Mouse (Mus musculus): ENCODE measurements around the gene Cd276. TPM values are rescaled to one million over a fixed set of nuclear protein-coding genes. Genes with fewer than 3 reads are reported as not detected.

The Cd276 gene
- total RNA-seq, 2 experiments from 2014 or later: not detected

DNA sequence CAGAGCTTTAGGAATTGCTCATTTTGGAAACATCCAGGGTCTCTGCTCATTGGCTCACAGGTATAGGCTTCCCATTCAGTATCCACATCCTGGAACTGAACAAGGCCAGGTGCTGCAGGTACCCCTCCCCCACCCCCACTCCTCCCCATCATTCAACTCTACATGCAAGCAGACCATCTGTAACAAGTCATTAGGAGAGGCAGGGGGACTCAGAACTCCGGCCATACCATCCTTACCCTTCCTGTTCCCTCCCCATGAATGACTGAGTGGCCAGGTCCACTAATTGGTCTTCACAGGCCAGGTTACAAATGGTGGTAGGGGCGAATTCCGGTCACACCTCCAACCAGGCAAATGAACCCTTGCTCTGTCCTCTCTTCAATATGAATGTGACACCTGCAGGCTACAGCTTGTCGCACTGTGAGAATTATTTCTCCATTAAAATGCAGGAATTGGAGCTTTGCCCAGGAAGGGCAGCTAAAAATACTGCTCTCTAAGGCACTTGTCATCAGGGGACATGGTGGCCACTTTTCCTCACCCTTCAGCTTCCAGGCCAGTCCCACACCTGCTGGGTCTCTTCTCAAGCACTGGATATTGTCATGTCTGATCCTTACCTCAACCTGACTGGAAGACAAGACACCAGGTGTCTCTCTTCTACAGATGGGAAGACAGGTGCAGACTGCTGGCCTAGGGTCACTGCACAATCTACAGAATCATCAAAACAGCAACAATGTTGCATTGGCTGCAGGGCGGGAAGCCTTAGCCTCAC is 34.2 kb downstream of the Cd276 start:
- ATAC-seq (replicated peaks; ENCODE audit: low FRiP score, low TSS enrichment, poor library complexity, severe bottlenecking): no peak

DNA sequence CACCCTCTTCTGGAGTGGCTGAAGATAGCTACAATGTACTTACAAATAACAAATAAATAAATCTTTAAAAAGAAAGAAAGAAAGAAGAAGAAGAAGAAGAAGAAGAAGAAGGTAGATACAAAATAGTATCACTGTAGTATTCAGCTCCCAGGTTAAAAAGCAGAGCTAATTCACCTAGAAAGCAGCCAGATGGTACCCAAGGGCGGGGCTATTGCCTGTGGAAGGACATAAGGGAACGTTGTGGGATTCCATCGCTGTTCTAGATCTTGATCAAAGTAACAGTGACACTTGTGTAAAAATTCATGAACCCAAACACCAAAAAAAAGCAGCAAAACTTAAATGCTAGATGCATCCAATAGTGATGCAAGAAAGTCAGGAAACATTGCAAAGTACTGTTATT is 35.3 kb downstream of the Cd276 start:
- ATAC-seq (replicated peaks; ENCODE audit: low FRiP score, low TSS enrichment, poor library complexity, severe bottlenecking): no peak

DNA sequence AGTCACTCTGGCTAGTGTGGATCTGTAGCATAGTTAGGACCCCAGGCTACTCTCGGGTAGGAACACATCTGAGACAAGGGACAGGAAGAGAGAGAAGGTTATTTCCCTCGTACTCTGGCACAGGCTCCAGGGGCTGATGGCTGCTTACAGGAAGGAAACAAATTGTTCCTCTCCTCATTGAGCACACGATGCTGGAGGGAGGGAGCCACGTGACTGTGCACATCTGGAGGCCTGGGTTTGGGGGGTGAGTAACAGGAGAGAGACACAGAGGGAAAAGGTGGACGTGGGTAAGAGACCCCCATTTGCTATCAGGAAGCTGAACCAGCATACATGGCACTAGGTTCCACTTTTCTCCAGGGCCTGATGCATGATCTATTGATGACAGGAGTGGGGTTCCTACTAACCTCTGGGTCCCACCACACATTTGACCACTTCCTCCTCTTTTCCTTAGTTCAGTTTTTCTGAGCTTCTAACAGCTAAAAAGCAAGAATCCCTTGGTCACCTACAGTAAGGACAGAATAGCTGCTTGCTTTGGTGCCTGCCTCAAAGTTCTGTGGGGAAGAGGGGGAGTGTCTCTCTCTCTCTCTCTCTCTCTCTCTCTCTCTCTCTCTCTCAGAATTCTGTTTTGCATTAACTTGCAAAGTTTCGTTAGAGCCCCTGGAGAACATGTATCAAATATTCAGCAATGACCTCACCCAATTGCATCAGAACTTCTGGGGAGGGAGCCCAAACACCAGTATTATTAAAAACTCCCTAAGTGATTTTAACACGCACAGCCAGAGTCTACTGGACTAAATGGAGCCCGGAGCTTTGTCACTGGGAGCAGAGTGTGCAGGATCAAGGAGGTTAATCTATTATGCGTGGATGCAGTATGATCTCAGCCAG is 37.1 kb downstream of the Cd276 start:
- no peak for ATAC-seq (replicated peaks; ENCODE audit: low FRiP score, low TSS enrichment, poor library complexity, severe bottlenecking)

DNA sequence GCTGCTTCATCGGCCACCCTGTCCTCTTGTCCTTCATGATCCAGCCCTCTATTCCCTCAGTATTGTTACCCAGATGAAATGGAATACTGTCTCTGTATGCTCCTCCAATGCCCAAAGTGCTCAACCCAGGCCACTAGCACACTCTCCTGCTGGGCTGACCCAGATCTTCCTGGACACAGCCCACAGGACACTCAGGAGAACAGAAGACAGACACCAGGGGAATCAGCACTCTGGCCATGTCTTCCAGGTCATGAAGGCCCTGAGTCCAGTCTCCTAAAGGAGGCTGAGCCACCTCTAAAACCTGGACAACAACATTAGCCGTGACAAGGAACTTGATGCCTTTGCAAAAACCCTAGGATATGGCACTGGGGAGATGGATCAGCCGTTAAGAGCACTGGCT is 38.8 kb downstream of the Cd276 start:
- ATAC-seq (replicated peaks; ENCODE audit: low FRiP score, low TSS enrichment, poor library complexity, severe bottlenecking): no peak

DNA sequence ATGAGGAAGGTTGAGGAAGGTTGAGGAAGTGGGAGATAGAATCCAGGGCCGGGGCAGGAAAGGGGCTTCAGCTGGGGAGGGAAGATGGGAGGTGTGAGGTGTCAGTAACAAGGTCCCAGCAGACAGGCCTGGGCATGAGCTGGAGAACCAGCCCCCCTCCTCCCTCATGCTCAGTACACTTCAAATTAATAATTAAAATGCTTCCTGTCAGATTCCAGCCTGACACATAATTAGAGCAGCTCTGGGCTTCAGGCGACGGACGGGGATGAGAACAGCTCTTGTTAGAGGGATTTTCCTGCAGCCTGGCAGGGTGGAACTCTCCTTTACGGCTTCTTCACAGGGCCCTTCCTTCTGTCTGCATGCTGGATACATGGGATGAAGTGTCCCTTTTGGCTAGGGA is 41.5 kb downstream of the Cd276 start:
- no peak for ATAC-seq (replicated peaks; ENCODE audit: low FRiP score, low TSS enrichment, poor library complexity, severe bottlenecking)

DNA sequence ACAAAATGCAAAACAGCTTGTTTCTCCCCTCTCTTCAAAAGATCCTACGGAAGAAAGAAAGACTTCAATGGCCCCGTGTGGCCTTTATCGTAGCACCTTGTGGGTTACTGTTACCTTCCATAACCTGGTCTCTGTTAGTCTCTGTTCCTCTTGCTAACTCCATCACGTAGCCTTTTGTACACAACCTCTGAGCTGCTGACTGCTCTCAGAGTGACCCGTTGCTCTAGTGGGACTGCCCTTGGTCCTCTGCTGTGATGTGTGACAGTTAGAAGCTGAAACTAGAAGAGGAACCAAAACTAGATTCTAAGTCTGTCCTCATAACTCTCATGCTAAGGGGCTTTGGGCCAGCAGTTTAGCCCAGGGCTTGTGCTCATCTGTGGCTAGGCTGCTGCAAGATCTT is 44.8 kb downstream of the Cd276 start:
- ATAC-seq (replicated peaks; ENCODE audit: low FRiP score, low TSS enrichment, poor library complexity, severe bottlenecking): no peak

DNA sequence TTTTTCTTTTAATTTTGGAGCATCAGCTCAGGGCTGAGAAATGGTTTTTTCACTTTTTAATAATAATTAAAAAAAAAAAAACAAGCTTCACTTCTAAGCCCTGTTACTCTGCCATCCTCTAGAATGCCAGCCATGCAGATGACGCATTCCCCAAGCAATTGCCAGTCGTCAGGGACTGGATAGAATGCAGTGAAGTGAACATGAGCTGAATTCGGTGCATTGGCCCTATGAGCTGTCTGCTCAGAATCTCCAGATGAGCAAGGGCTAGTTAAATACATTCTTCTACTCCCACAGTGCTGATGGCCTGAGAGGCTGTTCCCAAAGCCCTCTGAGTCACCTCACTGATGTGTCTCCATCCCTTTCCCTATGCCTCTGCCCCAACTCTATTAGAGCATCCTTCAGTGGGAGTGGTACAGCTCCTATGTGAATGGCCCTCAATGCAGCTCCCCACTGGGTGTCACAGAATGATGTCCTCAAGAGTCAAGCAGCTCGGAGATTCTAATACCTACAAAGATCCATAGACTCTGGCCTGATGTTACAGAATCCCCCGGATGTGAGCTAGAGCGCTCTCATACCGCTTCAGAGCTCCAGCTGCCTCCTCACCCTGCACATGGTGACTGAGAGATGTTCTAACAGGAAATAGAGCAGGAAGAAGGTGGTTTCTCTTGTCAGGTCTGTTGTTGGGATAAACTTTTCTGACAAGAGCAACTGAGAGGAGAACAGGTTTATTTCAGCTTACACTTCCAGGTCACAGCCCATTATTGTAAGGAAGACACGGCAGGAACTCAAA is 47.8 kb downstream of the Cd276 start:
- ATAC-seq (replicated peaks; ENCODE audit: low FRiP score, low TSS enrichment, poor library complexity, severe bottlenecking): no peak

DNA sequence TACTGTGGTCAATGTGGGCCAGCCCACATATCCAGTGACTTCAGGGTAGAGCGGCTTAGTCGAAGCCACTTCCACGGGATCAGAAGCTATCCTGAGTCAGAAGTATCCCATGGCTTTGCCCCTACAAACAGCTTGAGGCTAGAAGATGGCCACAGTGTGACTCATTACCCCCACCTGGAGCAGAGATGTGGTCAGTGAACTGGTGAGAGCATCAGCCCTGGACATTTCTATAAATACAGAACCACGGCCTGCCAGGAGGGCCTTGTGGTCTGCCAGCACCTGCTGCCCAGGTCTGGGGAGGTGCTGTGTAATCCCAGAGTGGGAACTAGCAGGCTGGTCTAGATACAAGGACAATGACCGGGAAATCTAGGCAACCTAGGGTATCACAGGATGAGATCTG is 54.3 kb downstream of the Cd276 start:
- no peak for ATAC-seq (replicated peaks; ENCODE audit: low FRiP score, low TSS enrichment, poor library complexity, severe bottlenecking)

DNA sequence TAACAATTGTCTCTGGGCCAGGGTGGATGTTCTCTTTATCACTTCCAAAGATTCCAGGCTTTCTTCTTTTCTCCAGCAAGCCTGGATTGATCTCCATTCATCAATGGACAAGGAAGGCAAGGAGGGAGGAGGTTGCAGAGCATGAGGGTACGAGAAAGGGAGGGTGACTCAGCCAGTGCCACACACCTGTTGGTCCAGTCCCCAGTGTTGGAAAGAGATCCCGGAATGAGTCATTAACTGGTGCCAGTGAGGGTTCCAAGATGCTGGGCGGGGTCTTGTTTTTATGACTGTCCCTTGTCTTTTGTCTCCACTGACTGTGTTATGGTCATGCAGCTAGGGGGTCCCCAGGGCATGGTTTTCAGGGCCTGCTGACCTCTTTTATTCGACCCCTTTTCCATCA is 57.3 kb downstream of the Cd276 start:
- ATAC-seq (replicated peaks; ENCODE audit: low FRiP score, low TSS enrichment, poor library complexity, severe bottlenecking): no peak

DNA sequence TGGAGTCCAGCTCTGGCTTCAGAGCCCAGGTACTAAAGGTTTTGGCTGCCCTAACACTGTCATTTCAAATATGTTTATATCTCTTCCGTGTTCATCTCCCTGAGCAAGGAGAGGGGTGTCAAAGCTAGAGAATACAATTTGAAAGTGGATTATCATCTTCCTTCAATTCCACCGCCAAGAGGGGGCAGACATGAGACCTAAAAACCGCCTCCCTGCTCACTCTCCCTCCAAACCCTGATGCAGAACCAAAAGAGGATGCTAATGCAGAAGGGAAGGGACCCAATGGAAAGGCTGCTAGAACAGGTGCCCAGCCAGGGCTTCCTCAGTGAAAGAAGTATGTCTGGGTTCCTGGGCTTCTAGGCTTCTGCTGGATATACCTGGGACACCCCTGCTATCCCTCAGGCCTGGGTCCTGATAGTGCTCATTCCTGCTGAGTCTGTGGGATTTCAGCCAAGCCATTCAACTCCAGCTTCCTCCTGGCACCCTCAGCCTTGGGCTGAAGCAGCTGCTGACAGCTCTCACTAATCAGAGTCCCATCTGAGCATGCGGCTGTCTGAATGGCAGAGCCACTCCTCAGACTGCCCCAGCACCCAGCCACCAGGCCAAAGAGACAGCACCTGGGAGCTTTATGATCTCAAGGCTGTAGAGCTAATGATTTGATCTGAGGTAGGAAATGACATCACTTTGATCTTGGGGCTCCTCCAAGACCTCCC is 58.6 kb downstream of the Cd276 start:
- no peak for ATAC-seq (replicated peaks; ENCODE audit: low FRiP score, low TSS enrichment, poor library complexity, severe bottlenecking)

DNA sequence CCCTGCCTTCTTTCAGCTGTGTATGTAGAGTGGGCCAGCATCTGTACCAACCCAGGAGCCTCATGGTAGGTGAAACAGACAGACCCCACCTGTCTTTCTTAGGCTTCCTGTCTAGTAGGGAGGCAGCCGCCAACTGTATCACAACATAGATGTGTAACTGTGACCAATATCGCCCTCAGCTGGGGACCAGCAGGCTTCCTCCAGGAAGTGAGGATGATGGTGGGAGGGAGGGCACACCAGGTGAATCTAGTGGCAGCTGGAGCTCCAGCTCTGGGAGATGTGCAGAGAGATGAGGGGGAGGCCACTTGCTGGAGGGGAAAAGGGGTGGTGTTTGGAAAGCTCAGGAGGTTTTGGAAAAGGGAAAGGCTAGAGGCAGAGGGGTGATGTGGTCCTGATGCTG is 60.2 kb downstream of the Cd276 start:
- ATAC-seq (replicated peaks; ENCODE audit: low FRiP score, low TSS enrichment, poor library complexity, severe bottlenecking): no peak

DNA sequence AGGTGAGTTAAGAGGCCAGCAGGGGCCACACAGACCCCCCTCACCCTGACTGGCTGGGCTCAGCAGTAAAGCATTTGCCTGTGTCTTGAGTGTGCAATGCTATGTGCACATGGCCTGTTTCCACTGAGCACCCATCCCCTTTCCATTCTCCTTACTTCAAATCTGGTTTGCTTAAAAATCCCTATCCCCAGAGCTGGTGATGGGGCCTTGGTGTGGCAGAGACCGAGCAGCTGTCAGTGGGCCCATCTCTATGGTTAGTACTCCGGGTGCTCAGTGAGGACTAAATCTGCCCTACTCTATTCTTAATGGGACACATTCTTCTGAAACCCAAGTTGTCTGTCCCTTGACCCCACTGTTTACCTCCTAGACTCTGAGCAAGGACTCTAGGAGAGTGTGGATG is 64.8 kb downstream of the Cd276 start:
- ATAC-seq (replicated peaks; ENCODE audit: low FRiP score, low TSS enrichment, poor library complexity, severe bottlenecking): no peak

DNA sequence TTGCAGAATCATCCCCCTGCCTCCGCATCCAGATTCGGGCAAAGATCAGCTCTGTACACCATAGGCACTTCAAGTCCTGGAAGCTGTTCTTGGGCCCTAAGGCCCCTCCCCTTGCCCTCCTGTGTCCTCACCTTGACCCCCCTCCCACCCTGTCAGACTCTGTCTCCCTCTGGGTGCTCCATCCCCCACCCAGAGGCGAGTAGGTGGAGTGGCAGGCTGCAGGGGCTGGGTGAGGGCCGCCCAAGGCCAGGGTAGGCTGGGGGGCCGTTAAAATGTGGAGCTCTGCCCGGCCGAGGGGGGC is 65.4 kb downstream of the Cd276 start:
- no peak for ATAC-seq (replicated peaks; ENCODE audit: low FRiP score, low TSS enrichment, poor library complexity, severe bottlenecking)

DNA sequence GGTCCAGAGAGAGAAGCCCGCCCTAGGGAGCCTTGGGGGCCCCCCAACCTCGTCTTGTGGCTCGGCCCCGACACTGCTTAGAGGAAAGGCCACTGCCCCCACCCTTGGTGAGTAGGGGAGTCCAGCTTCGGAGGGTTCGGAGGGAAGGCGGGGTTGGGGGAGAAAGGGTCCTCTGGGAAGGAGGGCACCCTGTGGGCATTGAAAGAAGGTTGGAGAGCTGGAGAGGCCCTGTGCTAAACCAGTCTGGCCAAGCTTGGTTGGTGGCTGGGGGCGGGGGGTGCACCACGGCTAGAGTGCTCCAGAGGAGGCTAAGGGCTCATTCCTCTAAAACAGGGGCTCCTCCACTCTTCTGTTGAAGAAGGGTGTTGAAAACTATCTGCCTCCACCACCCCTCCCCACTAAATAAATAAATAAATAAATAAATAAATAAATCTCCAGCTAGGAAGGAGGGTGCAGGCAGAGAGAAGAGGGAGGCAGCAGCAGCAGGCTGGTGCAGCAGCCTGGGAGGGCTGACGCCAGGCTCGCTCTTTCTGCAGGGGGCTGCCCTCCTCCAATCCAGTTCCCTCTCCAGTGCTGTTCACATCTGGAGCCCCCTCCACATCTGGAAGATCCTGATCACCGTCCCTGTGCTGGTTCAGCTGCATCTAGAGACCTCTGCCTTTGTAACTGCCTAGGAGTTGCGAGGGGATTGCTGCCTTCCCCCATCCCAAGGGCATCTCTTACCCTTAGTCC is 65.9 kb downstream of the Cd276 start:
- ATAC-seq (replicated peaks; ENCODE audit: low FRiP score, low TSS enrichment, poor library complexity, severe bottlenecking): no peak

DNA sequence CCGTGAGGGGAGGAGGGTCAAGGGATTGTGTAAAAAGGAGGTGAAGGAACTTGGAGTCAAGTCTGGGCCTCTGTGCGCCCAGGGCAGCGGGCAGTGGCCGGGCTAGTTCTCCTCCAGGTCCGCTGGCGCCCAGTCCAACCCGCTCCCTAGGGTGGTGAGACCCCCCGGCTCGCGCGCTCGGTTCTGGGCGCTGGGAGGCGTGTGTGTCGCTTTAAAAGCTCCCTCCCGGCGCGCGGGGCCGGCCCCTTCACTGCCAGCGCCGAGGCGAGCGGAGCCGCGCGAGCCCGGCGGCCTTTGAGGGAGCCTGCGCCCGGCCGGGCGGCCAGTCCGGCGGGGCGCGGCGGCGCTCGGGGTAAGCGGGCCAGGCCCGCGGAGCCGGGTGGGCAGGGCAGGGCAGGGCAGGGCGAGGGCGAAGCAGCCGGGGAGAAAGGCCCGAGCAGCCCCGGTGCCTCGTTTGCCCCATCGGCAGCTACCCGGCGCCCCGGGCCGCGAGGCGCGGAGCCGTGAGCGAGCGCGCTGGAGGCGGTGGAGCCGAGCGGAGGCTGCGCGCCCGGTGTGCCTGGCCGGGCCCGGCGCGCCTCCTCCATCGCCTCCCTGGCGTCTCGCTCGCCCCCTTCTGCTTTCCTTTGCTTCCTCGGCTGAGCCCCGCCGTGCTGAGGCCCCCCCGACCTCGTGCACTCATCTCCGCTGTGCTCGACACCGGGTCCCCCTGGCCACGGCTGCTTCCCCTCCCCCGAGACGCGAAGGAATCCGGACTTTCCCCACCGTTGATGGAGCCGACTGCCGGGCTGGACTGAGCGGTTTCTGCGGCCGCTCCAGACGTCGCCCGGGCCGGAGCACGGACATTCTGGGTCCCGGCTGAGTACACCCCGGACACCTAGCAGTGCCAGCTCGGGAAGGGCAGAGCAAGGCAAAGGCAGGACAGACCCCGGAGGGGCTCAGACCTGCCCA is 67.1 kb downstream of the Cd276 start, which contains the start of gene Insyn1:
Gene Insyn1, plus strand, starts transcription at position 753 of the 951 bp plus-strand sequence.
- no peak for ATAC-seq (replicated peaks; ENCODE audit: low FRiP score, low TSS enrichment, poor library complexity, severe bottlenecking)

DNA sequence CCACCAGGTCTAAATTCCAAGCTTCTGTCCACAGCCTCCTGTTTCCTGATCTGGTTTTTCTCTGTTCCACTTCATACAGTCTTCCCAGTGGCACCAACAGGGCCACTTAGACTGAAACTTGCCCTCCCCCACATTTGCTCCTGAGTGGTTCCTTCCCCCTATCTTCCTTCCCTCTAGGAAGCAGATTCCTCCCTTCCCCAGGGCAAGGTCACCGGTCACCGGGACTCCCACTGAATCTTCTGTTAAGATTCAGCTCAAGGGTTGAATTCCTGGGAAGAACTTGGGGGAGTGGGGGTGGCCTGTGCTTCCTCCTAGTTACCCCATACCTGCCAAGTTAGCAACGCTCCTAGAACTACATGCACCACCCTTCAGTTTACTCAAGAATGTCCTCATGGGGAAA is 68.2 kb downstream of the Cd276 start:
- ATAC-seq (replicated peaks; ENCODE audit: low FRiP score, low TSS enrichment, poor library complexity, severe bottlenecking): no peak
